Mouse (Mus musculus): ENCODE measurements around the gene Frem1. TPM values are rescaled to one million over a fixed set of nuclear protein-coding genes. Genes with fewer than 3 reads are reported as not detected.

Frem1 gene
- polyA plus RNA-seq, 1 experiment from 2014 or later = 25.7 TPM

- 71% methylated on average over 5 of the region's 5 CpGs for WGBS
- no peak overlapping the region for H3K27ac ChIP-seq
- H3K4me2 ChIP-seq (replicated peaks) = no peak overlapping the region
These were observed 135.5 kb downstream of the Frem1 start for GRCm38 (mm10) chr4:82916678-82917050.

GRCm38 (mm10) chr4:82916003-82916677 is 136.0 kb downstream of the Frem1 start:
- no peaks in the 10 kb centered on the region for H3K27me3 ChIP-seq
- WGBS = 59% methylated on average over 14 of the region's 14 CpGs
- peaks cover 7% of the 10 kb centered on the region; the same call in 1 of the 2 replicates for H3K4me1 ChIP-seq
- peaks cover 7% of the 10 kb centered on the region for H3K36me3 ChIP-seq
- H3K4me3 ChIP-seq = no peak overlapping the region
- no peak overlapping the region for H3K9ac ChIP-seq
- 0 out of 2 replicates have a peak overlapping the region, but pooled peaks have one; percentile 36 for H3K27ac ChIP-seq
- no peak for ATAC-seq (ENCODE audit: insufficient number of reproducible peaks, insufficient read depth, low FRiP score, low TSS enrichment)
- no peaks in the 10 kb centered on the region for H3K9me3 ChIP-seq
- no peak overlapping the region for H3K4me2 ChIP-seq (replicated peaks)

More at GRCm38 (mm10) chr4:82916678-82917050, 135.5 kb downstream of the Frem1 start:
- Histone ChIP-seq H3K9ac (no peak overlapping the region), H3K4me3 (no peak overlapping the region), H3K27me3 (no peaks in the 10 kb centered on the region), H3K36me3 (peaks cover 7% of the 10 kb centered on the region), H3K9me3 (no peaks in the 10 kb centered on the region), H3K4me1 (peaks cover 7% of the 10 kb centered on the region; the same call in 1 of the 2 replicates)
- no peak for ATAC-seq (ENCODE audit: insufficient number of reproducible peaks, insufficient read depth, low FRiP score, low TSS enrichment)

GRCm38 (mm10) chr4:82915576-82915975 is 136.6 kb downstream of the Frem1 start:
- Histone ChIP-seq H3K27ac (0 out of 2 replicates have a peak overlapping the region, but pooled peaks have one; percentile 36), H3K4me3 (no peak overlapping the region), H3K4me1 (peaks cover 7% of the 10 kb centered on the region; the same call in 1 of the 2 replicates), H3K9me3 (no peaks in the 10 kb centered on the region), H3K4me2 (replicated peaks) (no peak overlapping the region), H3K27me3 (no peaks in the 10 kb centered on the region), H3K36me3 (peaks cover 11% of the 10 kb centered on the region), H3K9ac (no peak overlapping the region)
- 73% methylated on average over 7 of the region's 7 CpGs for WGBS
- no peak for ATAC-seq (ENCODE audit: insufficient number of reproducible peaks, insufficient read depth, low FRiP score, low TSS enrichment)

DNA sequence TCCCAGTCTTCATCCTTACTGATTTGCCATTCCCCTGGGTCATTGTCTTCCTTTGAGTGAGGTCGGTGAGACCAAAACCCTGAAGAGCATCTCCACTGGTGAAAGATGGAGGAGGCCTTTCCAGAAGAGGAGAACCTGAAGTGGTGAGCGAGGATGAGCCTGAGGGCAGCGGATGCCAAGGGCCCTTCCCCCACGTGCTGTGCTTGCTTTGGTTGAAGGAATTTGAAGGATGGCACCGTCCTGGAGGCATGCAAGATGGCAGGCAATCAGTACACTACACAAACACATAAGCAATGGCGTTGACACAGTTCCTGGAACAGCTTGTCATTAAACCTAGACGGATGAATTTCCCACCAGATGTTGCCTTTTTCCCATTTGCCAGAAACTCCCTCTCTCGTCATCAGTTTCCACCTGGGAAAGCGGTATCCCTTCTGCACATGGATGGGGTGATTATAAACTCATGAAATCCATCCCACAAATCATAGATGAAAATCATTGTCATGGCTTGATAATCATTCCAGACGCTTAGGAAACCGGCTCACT is 137.5 kb downstream of the Frem1 start:
- peaks cover 3% of the 10 kb centered on the region; the same call in 1 of the 2 replicates for H3K4me1 ChIP-seq
- no peak overlapping the region for H3K4me2 ChIP-seq (replicated peaks)
- no peak overlapping the region for H3K27ac ChIP-seq
- H3K4me3 ChIP-seq = no peak overlapping the region
- H3K27me3 ChIP-seq = no peaks in the 10 kb centered on the region
- no peak overlapping the region for H3K9ac ChIP-seq
- no peaks in the 10 kb centered on the region for H3K9me3 ChIP-seq
- no peak for ATAC-seq (ENCODE audit: insufficient number of reproducible peaks, insufficient read depth, low FRiP score, low TSS enrichment)
- peaks cover 11% of the 10 kb centered on the region for H3K36me3 ChIP-seq
- 83% methylated on average over 11 of the region's 11 CpGs for WGBS

DNA sequence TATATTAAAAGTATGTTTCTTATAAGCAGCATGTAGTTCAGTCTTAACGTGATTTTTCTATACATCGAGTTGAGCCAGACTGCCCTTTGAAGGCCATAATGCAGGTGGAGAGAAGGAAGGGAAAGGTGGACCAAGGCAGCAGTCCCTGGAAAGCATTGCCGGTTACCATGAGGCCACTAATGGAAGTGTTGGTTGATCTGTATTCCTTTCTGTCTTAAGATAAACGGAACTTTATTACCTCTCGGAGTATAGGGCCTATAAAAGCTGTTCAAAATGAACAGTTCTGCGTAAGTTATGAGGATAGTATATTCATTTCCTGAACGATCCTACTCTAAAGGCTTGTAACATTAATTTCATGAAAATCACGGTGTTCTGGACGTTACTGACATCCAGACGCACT is 156.9 kb downstream of the Frem1 start:
- WGBS = 90% methylated on average over 10 of the region's 10 CpGs
- Histone ChIP-seq H3K36me3 (peaks cover 2% of the 10 kb centered on the region), H3K4me2 (replicated peaks) (no peak overlapping the region), H3K27me3 (no peaks in the 10 kb centered on the region), H3K9me3 (no peaks in the 10 kb centered on the region), H3K27ac (no peak overlapping the region), H3K9ac (no peak overlapping the region), H3K4me1 (peaks cover 16% of the 10 kb centered on the region), H3K4me3 (no peak overlapping the region)
- ATAC-seq (ENCODE audit: insufficient number of reproducible peaks, insufficient read depth, low FRiP score, low TSS enrichment) = no peak

- 66% methylated on average over 5 of the region's 5 CpGs for WGBS
- no peak for ATAC-seq (ENCODE audit: insufficient number of reproducible peaks, insufficient read depth, low FRiP score, low TSS enrichment)
- Histone ChIP-seq H3K27ac (peak overlapping the region; percentile 91), H3K9ac (no peak overlapping the region), H3K4me3 (no peak overlapping the region), H3K9me3 (no peaks in the 10 kb centered on the region), H3K36me3 (no peaks in the 10 kb centered on the region), H3K4me2 (replicated peaks) (no peak overlapping the region), H3K27me3 (no peaks in the 10 kb centered on the region), H3K4me1 (peaks cover 26% of the 10 kb centered on the region)
These were observed 159.9 kb downstream of the Frem1 start for GRCm38 (mm10) chr4:82892247-82892646.

GRCm38 (mm10) chr4:82891566-82891965 is 160.6 kb downstream of the Frem1 start:
- Histone ChIP-seq H3K36me3 (no peaks in the 10 kb centered on the region), H3K4me1 (peaks cover 26% of the 10 kb centered on the region), H3K4me2 (replicated peaks) (no peak overlapping the region), H3K9ac (no peak overlapping the region), H3K4me3 (no peak overlapping the region), H3K27ac (peak overlapping the region; percentile 91), H3K9me3 (no peaks in the 10 kb centered on the region), H3K27me3 (no peaks in the 10 kb centered on the region)
- WGBS = 64% methylated on average over 2 of the region's 2 CpGs
- no peak for ATAC-seq (ENCODE audit: insufficient number of reproducible peaks, insufficient read depth, low FRiP score, low TSS enrichment)

DNA sequence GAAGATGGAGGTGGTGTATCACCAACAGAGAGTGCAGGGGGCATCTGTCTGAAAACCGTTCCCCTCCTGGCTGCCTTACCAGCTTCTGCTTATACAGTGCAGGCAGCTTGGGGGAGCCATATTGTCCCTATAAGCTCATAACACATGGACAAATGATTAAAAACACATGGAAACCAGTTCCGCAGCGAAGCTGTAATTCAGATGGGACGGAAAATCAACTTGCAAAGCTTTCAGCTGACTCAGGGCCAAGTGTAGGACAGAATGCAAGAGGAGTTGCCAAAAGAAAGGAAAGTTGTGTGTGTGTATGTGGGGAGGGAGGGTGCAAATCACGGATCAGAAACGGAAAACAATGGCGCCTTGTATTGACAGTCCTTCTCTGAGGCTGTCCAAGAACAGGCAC is 161.1 kb downstream of the Frem1 start:
- H3K9ac ChIP-seq = no peak overlapping the region
- ATAC-seq (ENCODE audit: insufficient number of reproducible peaks, insufficient read depth, low FRiP score, low TSS enrichment) = peak; percentile 79
- H3K4me1 ChIP-seq = peaks cover 26% of the 10 kb centered on the region
- no peaks in the 10 kb centered on the region for H3K9me3 ChIP-seq
- H3K27ac ChIP-seq = peak overlapping the region; percentile 91
- H3K4me3 ChIP-seq = no peak overlapping the region
- WGBS = 28% methylated on average over 7 of the region's 7 CpGs
- H3K27me3 ChIP-seq = no peaks in the 10 kb centered on the region
- no peaks in the 10 kb centered on the region for H3K36me3 ChIP-seq
- H3K4me2 ChIP-seq (replicated peaks) = peak overlapping the region; percentile 11; the same call in 1 of the 2 replicates

DNA sequence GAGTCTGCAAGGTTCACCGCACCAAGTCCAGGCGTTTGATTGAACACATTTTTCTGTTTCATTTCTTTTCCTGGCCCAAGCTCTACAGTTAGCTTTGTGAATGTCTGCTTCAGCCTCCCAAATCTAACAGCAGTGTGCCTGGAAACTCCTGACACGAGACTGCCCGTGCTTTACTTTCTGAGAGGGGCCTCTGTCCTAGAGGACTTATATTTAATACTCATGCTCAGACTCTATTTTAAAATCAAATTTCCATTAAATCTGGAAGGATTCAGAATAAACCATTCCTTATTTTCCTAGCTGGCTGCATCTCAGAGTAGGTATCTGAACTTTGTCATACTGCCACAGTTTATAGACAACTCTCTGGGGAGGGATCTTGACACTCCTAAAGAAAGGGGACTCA is 161.6 kb downstream of the Frem1 start:
- Histone ChIP-seq H3K27me3 (no peaks in the 10 kb centered on the region), H3K4me1 (peaks cover 26% of the 10 kb centered on the region), H3K9me3 (no peaks in the 10 kb centered on the region), H3K4me3 (no peak overlapping the region), H3K36me3 (no peaks in the 10 kb centered on the region), H3K4me2 (replicated peaks) (peak overlapping the region; percentile 11; the same call in 1 of the 2 replicates), H3K9ac (no peak overlapping the region), H3K27ac (peak overlapping the region; percentile 91)
- 44% methylated on average over 4 of the region's 4 CpGs for WGBS
- peak; percentile 24; the same call in 1 of the 2 replicates for ATAC-seq (ENCODE audit: insufficient number of reproducible peaks, insufficient read depth, low FRiP score, low TSS enrichment)

DNA sequence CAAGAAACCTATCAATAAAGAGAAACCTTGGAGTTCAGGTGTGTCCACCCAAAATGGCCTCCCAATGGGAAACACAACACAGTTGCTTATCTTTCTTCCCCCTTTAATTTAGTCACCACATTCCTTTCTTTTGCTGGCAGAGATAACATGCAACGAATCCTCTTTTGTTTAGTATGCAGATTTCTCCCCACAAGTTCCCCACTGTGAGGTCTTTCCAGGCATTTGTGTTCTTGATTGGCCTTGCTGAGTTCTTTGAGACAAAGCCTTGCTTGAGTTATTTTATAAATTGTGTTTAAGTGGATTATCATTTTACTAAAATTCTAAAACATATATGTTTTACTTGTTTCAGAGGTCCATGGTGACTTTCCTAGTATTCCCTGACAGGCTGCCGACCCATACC is 166.0 kb downstream of the Frem1 start:
- no peak for ATAC-seq (ENCODE audit: insufficient number of reproducible peaks, insufficient read depth, low FRiP score, low TSS enrichment)
- 72% methylated on average over 2 of the region's 2 CpGs for WGBS
- no peak overlapping the region for H3K9ac ChIP-seq
- no peaks in the 10 kb centered on the region for H3K9me3 ChIP-seq
- peaks cover 26% of the 10 kb centered on the region for H3K4me1 ChIP-seq
- H3K27ac ChIP-seq = no peak overlapping the region
- no peaks in the 10 kb centered on the region for H3K36me3 ChIP-seq
- no peaks in the 10 kb centered on the region for H3K27me3 ChIP-seq
- no peak overlapping the region for H3K4me2 ChIP-seq (replicated peaks)
- H3K4me3 ChIP-seq = no peak overlapping the region

DNA sequence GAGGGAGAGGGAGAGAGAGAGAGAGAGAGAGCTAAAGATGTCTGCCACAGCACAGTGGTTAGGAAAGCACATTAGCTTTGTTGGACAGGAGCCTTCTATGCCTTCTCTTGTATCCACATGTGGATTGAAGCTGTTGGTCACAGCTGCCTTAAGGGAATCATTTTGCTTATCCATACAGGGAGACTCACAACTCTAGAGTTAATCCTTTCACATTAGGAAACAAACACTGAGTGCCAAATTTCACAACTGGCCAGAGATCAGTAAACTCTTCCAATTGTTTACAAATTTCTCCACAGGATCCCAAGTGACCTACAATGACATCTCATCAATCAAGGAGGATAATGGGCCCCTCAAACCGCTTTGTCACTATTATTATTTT is 166.6 kb downstream of the Frem1 start:
- Histone ChIP-seq H3K9me3 (no peaks in the 10 kb centered on the region), H3K9ac (no peak overlapping the region), H3K36me3 (no peaks in the 10 kb centered on the region), H3K4me2 (replicated peaks) (no peak overlapping the region), H3K27ac (no peak overlapping the region), H3K4me1 (peaks cover 21% of the 10 kb centered on the region), H3K4me3 (no peak overlapping the region), H3K27me3 (no peaks in the 10 kb centered on the region)
- ATAC-seq (ENCODE audit: insufficient number of reproducible peaks, insufficient read depth, low FRiP score, low TSS enrichment) = no peak
- 58% methylated on average over 1 of the region's 1 CpGs for WGBS

All from embryonic facial prominence, embryonic 12.5 days (tissue).